Mouse (Mus musculus) testis, adult 2 months (tissue): Measurements from ENCODE around the gene Fhl2. TPM values are rescaled to one million over a fixed set of nuclear protein-coding genes. Genes with fewer than 3 reads are reported as not detected.
"Not testable (repeated sequence)": the region's sequence is repeated elsewhere in the genome, so short reads cannot be mapped to it uniquely, and the experiment has no call there.

ENCODE experiments used
- H3K27ac ChIP-seq: fragments of 200-500 bp; 2 replicates; pipeline ENCODE4 v1.5.1; 2012; ENCODE audit warnings: low read depth, low read length; ENCODE audit not compliant: control insufficient read depth, insufficient read depth
- H3K27me3 ChIP-seq: fragments of 200-500 bp; 2 replicates; pipeline ENCODE4 v1.6.1; 2012; ENCODE audit warnings: mild to moderate bottlenecking, low read length, moderate library complexity; ENCODE audit not compliant: control insufficient read depth, insufficient read depth
- H3K36me3 ChIP-seq: fragments of 200-500 bp; 2 replicates; pipeline ENCODE4 v1.6.1; 2012; ENCODE audit warnings: mild to moderate bottlenecking, low read length; ENCODE audit not compliant: control insufficient read depth, insufficient read depth
- H3K4me1 ChIP-seq: fragments of 200-500 bp; 2 replicates; pipeline ENCODE4 v1.6.1; 2012; ENCODE audit warnings: low read length; ENCODE audit not compliant: control insufficient read depth, insufficient read depth
- H3K4me3 ChIP-seq: fragments of 200-500 bp; 2 replicates; pipeline ENCODE4 v1.5.1; 2012; ENCODE audit warnings: low read depth, mild to moderate bottlenecking, low read length, moderate library complexity, mixed read lengths; ENCODE audit not compliant: control insufficient read depth
- CTCF ChIP-seq: fragments of 200-500 bp; IDR thresholded peaks from 2 replicates; pipeline ENCODE4 v1.5.1; 2012; ENCODE audit warnings: low read depth, mild to moderate bottlenecking, inconsistent platforms, low read length, moderate library complexity; ENCODE audit not compliant: control insufficient read depth, insufficient read depth, insufficient replicate concordance
- POLR2A ChIP-seq: fragments of 200-500 bp; IDR thresholded peaks from 2 replicates; pipeline ENCODE4 v1.6.1; 2012; ENCODE audit warnings: low read depth, mild to moderate bottlenecking, inconsistent platforms, low read length, moderate library complexity; ENCODE audit not compliant: control insufficient read depth
- polyA plus RNA-seq: library from polyadenylated mRNA; depleted of rRNA; stranded (reverse); fragments of >200 nt; gene quantifications from 2 replicates; pipeline ENCODE4 v1.2.3, GENCODE M21; 2012

Fhl2 gene
- polyA plus RNA-seq, 1 experiment: 13.7 TPM

DNA sequence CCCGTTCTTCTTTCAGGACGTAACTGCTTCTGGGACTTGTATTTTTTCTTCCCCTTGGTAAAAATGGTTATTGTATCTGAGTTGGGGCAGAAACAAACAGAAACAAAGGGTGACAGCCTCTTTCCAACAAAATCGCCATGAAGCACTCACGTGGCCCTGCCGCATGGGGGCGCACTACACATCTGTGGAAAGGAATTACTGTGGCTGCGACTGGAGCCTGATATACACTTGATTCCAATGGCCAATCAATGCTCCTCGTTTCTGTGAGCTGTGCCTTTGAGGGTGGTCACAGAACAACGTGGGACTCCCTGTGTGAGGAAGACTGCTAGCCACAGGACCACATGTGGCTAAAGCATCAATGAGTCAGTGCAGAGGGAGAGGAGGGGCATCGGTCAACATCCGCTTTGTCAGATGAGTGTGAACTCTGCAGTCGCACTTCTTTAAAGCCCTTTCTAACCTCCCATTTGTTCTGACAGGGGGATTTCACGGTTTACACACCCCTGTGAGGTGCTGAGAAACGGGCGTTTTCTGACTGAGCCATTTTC lies 58.4 kb downstream of the Fhl2 start:
- H3K4me3 ChIP-seq: no peak overlapping the region
- no peak for TF ChIP-seq POLR2A
- peak; percentile 64 for TF ChIP-seq CTCF
- no peaks in the 10 kb centered on the region for H3K36me3 ChIP-seq
- no peaks in the 10 kb centered on the region for H3K27me3 ChIP-seq
- no peak overlapping the region for H3K27ac ChIP-seq
- H3K4me1 ChIP-seq: peaks cover 3% of the 10 kb centered on the region; the same call in 1 of the 2 replicates

DNA sequence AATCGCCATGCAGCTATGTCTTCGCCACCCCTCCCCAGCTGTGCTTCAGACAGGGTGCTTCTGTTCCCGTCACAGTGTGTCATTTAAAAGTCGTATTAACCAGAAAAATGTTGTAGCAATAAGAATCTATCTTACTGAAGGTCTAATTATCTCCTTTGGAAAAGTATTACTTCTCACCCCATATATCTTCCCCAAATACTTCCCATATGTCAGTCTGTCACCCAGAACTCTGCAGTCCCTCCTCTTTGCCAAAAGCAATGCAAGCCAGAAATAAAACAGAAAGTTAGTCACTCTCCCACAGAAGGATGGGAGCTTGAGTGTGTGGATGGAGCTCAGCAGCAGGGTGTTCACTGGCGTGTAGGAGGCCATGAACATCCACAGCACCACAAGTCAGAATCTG lies 59.5 kb downstream of the Fhl2 start:
- H3K27me3 ChIP-seq: no peaks in the 10 kb centered on the region
- H3K27ac ChIP-seq: no peak overlapping the region
- H3K36me3 ChIP-seq: no peaks in the 10 kb centered on the region
- H3K4me1 ChIP-seq: peaks cover 3% of the 10 kb centered on the region; the same call in 1 of the 2 replicates
- no peak overlapping the region for H3K4me3 ChIP-seq
- no peak for TF ChIP-seq POLR2A
- TF ChIP-seq CTCF: no peak

DNA sequence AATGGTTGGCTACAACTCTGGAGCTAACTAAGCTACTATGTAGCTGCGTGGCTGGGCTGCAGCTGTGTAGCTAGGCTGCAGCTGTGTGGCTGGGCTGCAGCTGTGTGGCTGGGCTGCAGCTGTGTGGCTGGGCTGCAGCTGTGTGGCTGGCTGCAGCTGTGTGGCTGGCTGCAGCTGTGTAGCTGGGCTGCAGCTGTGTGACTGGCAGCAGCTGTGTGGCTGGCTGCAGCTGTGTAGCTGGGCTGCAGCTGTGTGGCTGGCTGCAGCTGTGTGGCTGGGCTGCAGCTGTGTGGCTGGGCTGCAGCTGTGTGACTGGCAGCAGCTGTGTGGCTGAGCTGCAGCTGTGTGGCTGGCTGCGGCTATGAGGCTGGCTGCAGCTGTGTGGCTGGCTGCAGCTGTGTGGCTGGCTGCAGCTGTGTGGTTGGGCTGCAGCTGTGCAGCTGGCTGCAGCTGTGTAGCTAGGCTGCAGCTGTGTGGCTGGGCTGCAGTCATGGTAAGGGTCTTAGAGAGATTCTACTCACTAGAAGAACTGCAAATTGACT lies 60.2 kb downstream of the Fhl2 start:
- not testable (repeated sequence) for H3K4me1 ChIP-seq, H3K4me3 ChIP-seq, H3K36me3 ChIP-seq, H3K27ac ChIP-seq, H3K27me3 ChIP-seq

DNA sequence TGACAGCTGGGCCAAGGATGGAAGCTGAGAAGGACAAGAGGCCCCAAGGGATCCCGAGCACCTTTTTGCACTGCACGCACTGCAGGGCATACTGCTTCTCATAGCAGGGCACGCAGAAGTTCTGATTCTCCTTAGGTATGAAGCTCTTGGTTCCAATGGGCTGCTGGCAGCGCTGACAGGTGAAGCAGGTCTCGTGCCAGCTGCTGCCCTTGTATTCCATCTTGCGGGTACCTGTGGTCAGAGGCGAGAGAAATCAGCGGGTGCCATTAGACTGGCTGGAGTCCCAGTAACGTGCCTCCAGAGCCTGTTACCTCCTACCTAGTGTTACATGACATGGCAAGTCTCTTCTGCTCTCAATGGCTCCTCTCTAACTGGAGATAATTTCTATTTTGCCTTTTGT lies 65.2 kb downstream of the Fhl2 start:
- H3K36me3 ChIP-seq: no peaks in the 10 kb centered on the region
- no peak overlapping the region for H3K27ac ChIP-seq
- H3K27me3 ChIP-seq: no peaks in the 10 kb centered on the region
- no peak for TF ChIP-seq CTCF
- no peak for TF ChIP-seq POLR2A
- no peak overlapping the region for H3K4me3 ChIP-seq
- no peaks in the 10 kb centered on the region for H3K4me1 ChIP-seq

DNA sequence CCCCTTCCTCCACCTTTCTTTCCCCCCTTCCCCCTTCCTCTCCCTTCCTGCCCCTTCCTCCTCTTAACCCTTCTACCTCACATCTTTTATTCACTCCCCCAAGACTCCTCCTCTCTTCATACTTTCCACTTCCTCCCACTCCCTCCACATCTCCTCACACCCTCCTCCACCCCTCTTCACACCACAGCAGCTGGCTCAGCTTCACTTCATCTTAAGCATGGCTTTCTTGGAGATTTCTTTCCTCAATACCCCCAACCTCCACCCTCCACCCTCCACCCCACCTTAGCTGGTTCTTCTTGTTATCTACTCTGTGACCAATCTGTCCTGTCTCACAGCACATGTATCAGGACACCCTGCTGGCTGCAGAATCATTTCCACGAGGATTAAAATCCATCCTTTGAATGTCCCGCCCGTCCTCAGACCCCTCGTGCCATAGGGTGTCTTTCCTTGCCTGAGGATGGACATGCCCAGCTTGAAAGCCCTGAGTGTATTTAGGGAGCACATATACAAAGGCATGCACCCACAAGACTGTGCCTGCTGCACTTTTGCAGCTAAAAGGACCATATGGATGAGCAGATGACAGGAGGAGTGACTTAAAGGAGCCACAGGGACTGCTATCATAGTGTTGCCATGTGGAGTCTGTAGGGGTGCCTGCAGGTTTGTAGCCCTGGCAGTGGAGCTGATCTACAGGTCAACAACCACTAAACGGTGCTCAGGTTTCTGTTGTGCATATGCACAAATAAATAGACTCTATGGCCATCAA lies 66.4 kb downstream of the Fhl2 start:
- no peak for TF ChIP-seq CTCF
- no peak for TF ChIP-seq POLR2A
- Histone ChIP-seq H3K36me3 (no peaks in the 10 kb centered on the region), H3K27ac (no peak overlapping the region), H3K4me1 (no peaks in the 10 kb centered on the region), H3K4me3 (no peak overlapping the region), H3K27me3 (no peaks in the 10 kb centered on the region)

DNA sequence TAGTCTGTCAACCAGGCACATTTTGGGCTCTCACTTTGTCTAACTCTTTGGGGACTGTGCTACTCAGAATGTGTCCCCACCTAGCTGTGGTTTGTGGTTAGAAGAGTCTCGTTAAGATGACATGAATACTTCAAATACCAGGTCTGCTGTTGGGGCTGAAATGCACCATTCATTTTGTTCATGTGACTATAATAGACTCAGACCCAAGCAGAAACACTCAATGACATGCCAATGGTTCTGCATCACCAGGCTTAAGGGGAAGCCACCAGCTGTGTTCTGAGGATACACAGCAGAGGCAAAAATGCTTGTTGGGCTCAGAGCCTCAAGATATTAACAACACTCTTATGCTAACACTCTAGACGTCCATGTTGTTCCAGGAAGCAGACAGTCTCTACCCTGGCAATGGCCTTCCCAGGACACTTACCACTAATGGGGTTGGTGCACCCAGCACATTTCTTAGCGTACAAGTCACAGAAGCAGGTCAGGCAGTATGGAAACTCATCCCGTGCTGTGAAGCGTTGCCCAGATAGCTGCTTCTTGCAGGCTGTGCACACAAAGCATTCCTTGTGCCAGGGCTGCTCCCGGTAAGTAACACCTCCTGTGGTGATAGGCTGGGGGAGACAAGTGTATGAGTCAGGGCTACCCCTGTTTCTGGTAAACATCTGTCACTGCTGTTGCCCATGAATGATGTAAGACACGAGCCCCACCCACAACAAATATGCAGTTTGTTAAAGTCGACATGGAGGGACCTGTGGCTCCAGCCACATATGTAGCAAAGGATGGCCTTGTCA lies 68.8 kb downstream of the Fhl2 start:
- no peaks in the 10 kb centered on the region for H3K36me3 ChIP-seq
- H3K27me3 ChIP-seq: no peaks in the 10 kb centered on the region
- H3K4me3 ChIP-seq: no peak overlapping the region
- no peaks in the 10 kb centered on the region for H3K4me1 ChIP-seq
- no peak for TF ChIP-seq CTCF
- TF ChIP-seq POLR2A: no peak
- H3K27ac ChIP-seq: no peak overlapping the region

DNA sequence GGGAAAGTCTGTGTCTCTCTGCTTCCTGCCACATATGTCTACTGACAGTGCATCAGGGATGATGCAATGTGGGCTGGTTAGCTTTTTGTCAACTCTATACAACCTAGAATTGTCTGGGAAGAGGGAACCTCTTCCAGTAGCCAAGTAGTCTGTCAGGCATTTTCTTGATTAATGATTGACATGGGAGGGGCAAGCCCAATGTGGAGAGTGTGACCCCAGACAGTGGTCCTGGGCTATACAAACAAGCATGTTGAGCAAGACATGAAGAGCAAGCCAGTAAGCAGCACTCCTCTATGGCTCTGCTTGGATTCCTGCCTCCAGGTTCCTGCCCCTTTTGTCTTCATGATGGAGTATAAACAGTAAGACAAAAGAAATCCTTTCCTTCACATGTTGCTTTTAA lies 69.6 kb downstream of the Fhl2 start:
- Histone ChIP-seq H3K27me3 (no peaks in the 10 kb centered on the region), H3K36me3 (no peaks in the 10 kb centered on the region), H3K27ac (no peak overlapping the region), H3K4me3 (no peak overlapping the region), H3K4me1 (no peaks in the 10 kb centered on the region)
- TF ChIP-seq CTCF: no peak
- no peak for TF ChIP-seq POLR2A
